Mouse (Mus musculus): Measurements from ENCODE around the gene Cd84. TPM values are rescaled to one million over a fixed set of nuclear protein-coding genes. Genes with fewer than 3 reads are reported as not detected.
"Not testable (repeated sequence)": the region's sequence is repeated elsewhere in the genome, so short reads cannot be mapped to it uniquely, and the experiment has no call there.

The Cd84 gene
- 1 to 10 TPM; 1.9 to 2.6 TPM for total RNA-seq (2021)
- long read RNA-seq, experiment 1, partial matches to known transcripts = 2 of 2 reads
- long read RNA-seq, experiment 1, other reads (novel, unspliced or antisense) = 0 of 2 reads
- long read RNA-seq, experiment 2, partial matches to known transcripts = 1 of 1 reads
- long read RNA-seq, experiment 2, other reads (novel, unspliced or antisense) = 0 of 1 reads

DNA sequence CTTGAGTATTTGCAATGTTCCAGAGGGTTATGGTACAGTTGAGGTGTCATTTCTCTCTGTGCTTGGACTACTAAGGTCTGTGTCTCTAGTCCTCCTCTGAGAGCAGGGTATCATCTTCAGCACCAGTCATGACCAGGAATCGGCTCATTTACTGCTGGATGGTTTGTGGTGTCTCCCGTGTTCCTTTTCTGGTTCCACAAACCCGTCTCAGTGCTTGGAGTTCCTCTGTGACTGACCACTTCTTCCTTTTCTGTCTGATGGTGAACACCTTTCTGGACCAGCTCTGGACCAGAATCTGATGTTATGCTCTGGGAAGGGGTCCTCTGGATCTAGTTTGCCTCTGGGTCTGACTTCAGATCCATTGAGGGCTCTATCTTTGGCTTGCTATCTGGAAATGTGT is at the start of gene Cd84:
Cd84 (plus strand) TSS at position 210 of the 400 bp plus-strand sequence.
- no peak for DNase-seq (ENCODE audit: low spot score in 2 of 2)

DNA sequence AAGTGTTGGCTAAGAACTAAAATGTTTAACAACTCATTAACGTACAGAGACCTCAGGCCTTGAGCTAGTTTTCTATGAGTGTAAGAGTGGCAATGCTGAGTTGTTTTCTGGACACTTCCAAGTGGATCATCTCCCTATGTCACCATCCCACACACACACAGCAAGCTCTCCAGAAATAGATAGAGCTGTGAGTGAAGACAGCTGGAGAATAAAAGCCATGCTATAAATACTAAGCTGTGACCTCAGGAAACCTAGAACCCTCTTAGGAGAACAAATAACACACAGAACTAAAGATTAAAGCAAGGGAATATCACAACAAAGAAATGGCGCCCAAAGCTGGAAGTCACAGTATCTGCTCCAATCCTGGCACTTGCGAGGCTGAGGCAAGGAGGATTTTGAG is 48.0 kb upstream of the Cd84 start:
- peak in 1 of 2 experiments; percentile 17 for DNase-seq (ENCODE audit: low spot score in 2 of 2)

DNA sequence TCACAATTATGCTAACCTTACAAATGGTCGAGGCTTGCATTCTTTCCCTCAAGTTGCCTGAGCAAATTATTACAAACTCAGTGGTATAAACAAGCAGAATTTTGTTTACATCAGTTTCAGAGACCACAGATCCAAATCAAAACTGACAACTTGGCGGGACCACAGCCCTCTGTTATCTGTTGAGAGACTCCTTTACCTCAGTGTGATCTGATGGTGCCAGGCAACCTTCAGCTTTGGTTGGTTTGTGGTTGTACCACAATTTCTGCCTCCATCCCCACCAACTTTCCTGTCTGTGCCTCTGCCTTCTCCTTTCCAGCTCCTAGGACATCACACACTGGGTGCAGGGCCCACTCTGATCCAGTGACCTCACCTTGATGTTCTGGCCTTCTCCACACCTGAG is 43.3 kb upstream of the Cd84 start:
- DNase-seq (ENCODE audit: low spot score in 2 of 2) = no peak

DNA sequence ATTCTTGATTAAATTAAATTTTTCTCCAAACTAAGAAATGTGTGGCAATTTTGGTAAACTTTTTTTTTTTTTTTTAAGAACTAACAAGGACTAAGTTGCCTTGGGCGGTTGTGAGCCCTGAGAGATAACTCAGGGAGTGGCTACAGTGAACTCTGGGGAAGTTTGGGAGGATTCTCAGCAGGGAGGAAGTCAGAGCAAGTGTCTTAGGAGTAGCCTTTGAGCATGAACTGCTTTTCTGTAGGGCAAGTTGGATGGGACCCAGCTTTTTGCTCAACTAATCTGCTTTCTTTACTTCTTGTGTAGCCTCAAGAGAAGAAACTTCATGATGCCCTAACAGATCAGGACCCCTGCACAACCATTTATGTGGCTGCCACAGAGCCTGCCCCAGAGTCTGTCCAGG is 41.7 kb upstream of the Cd84 start:
- no peak for DNase-seq (ENCODE audit: low spot score in 2 of 2)

DNA sequence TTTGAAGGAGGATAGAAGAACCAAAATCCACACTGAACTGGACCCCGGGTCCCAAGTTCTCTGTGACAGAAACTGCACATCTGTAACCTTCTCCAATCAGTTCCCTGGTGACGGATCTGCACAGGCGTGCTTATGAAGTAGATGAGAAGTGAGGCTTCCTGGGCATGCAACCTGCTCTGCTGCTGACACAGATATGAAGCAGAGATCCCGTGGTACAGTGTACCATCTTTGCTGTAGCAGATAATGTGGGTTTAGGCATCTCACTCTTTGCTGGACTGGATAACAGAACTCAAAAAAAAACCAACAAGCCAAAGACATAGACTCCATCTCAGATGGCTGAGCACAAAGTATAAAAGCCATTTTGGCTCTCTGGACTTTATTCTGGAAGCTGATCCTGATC is 39.8 kb upstream of the Cd84 start:
- DNase-seq (ENCODE audit: low spot score in 2 of 2) = no peak

DNA sequence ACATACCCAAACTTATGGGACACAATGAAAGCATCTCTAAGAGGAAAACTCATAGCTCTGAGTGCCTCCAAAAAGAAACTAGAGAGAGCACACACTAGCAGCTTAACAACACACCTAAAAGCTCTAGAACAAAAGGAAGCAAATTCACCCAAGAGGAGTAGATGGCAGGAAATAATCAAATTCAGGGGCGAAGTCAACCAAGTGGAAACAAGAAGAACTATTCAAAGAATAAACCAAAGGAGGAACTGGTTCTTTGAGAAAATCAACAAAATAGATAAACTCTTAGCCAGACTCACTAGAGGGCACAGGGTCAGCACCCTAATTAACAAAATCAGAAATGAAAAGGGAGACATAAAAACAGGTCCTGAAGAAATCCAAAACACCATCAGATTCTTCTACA is 28.4 kb upstream of the Cd84 start:
- not testable (repeated sequence) for DNase-seq (ENCODE audit: low spot score in 2 of 2)

DNA sequence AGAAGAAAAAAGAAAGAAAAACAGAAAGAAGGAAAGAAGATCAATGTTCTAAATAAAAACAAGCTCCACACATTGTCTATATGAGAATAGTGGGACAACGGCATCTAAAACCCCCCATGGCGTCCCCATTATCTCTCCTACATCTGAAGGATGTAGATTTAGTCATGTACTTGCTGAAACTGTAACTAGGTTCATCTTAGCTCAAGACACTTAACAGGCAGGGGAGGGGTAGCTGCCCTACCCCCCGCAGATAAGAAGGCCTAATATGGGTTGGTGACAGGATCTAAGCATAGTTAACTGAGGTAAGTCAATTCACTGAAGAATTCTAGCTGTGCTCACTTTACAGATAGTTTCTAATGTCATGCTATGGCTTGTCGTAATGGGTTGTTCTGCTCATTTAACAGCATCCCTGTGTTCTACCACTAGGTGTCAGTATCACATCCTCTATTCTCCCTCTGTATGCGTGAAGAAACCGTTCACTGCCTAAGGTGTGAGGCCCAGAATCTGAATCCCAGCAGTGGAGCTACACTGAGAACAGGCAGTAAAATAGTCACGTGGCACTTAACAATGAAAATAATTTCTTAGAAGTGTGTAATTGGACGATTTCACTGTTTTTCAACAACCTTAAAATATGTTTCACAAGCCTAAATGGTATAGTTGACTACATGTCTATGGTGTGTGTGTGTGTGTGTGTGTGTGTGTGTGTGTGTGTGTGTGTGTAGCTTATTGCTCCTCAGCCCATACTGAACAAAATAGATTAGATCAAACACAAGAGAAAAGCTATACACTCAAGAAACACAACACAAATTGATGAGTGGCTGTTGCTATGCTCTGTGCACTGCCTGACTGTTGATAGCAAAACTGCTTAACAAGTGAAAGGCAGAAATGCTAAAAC is 23.7 kb upstream of the Cd84 start:
- peak in 1 of 2 experiments; percentile 41 for DNase-seq (ENCODE audit: low spot score in 2 of 2)

DNA sequence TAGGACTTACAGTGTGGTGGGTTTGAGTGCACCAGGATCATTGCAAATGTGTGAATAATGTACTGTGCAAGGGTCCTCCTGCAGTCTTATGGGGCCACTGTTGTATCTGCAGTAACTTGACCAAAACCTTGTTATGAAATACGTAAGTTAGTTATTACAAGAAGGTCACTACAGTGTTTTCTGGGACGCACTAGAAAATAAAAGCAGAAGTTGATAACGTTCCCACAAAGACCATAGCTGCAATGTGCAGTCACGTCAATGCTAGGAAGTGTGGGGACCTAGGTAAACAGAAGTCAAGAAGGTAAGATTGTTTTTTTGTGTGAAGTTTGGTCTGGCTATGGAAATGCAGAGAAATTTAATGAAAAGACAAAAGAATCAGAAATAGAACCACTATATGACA is 22.5 kb upstream of the Cd84 start:
- no peak for DNase-seq (ENCODE audit: low spot score in 2 of 2)

DNA sequence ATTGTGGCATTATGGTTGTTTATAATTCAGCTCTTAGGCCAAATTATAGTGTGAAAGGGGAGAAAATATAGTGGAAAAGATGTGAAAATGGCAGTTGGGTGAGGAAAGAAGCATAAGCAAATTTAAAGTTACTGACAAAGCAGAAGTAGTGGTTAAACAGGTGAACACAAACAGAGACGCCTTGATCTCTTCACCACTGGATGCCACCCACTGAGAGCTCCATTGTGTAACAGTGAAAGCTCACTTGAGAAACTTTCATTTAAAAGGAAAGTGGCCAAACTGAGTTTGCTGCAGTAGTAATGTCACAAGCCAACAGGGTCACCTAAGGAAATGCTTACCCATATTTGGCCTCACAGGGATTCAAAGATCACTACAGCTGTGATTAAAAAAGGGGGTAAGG is 18.2 kb upstream of the Cd84 start:
- DNase-seq (ENCODE audit: low spot score in 2 of 2) = no peak

DNA sequence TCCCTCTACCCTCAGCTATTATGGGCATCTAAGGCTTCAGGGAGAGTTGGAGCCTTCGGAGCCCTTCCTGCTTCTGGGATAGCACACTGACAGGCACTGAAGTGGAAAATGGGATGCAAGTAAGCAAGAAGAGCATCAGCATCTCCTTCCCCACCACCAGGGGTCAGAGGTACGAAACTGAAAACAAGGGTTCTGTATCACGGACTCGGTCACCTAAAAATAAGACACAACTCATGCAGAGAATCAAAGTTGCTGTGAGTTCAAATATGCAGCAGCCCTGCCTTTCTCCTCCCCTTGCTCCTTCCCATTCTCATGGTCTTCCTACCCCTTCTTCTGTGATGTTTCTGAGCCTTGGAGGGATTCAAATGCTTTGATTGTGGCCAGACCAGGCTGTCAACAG is 14.0 kb upstream of the Cd84 start:
- no peak for DNase-seq (ENCODE audit: low spot score in 2 of 2)

DNA sequence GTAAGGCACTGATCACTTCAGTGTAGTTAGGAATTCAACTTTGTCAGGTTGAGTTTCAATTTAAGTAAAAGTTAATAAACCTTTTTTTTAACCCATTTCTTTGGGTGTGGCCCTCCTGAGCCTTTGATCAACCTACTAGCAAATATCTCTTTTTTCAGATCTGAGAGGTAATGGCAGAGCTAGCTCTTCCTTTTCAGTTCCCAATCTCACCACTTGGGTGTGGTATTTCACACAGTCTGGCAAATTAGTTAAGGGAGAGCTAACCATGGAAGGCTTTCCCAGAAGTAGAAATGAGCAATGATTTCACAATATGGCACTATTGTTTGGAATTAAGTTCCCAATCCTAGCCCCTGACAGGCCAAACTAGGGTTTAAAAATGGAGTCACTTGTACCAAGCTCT is 13.3 kb upstream of the Cd84 start:
- peak; percentile 12 to 34 for DNase-seq (ENCODE audit: low spot score in 2 of 2)

DNA sequence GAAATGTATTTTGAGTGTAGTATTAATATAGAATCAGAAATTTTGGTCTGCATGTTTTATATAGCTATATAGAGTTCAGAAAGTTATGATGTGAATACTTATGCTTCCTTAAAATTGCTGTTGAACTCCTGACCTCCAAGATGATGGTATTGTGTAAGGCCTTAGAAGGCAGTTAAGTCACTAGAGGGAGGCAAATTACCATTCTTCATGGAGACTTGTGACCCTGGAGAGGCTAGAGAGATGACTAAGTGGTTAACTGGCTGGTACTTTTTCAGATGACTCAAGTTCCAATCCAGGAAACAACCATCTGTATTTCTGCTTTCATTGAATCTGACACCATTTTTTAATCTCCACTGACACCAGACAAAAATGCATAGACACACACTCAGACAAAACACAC is 11.8 kb upstream of the Cd84 start:
- DNase-seq (ENCODE audit: low spot score in 2 of 2) = no peak

DNA sequence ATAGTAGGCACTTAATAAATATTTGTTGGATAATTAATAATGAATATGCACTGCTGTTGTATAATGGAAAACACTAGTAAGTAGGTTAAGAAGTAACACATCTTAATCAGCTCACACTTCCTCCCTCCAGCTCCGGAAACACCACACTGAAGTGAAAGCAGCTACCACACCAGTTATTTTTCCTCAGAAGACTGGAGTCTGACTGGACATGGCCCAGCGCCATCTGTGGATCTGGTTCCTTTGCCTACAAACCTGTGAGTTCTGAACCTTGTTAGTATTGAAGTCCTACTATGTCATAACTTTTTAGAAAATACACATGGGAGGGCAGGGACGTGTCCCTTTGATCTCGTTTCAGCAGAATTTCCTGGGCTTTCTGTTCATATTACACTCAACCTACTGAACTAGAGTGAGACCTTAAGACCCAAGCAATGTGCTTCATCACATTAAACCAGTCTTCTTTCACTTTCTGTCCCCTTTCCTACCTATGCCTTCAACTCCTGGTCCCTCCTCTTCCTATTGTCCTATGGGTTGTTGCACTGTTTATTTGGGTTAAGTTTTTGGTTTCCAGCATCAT is 1.0 kb downstream of the Cd84 start:
- no peak for DNase-seq (ENCODE audit: low spot score in 2 of 2)

DNA sequence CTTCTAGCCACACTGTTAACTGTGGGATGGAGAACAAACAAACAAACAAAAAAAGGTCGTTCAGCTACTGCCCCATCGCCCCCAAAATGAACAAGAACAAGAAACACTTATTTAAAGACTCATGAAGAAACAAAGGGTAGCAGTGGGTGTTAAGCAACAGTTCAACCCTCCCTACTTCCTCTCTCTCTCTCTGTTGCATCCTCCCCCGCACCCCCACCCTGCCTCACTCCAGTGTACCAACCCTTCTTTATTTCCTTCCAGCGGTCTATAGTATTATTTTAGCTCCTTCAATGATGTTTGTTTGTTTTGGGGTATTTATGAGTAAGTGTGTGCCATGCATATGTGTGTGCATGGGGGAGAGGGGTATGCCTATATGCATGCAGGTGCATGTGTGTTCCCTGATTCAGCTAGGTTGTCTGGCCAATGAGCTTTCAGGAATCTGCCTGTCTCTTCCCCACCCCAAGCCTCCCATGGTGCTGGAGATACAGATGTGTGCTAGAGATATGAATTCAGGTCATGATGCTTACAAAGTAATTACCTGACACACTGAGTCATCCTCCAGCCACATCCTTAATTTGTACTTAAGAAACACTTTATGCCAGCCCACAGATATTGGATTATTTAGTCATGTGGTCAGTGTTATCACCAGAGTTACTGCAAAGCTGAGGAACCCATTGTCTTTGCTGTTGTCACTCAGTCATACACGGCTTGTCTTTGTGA is 5.7 kb downstream of the Cd84 start:
- DNase-seq (ENCODE audit: low spot score in 2 of 2) = no peak

DNA sequence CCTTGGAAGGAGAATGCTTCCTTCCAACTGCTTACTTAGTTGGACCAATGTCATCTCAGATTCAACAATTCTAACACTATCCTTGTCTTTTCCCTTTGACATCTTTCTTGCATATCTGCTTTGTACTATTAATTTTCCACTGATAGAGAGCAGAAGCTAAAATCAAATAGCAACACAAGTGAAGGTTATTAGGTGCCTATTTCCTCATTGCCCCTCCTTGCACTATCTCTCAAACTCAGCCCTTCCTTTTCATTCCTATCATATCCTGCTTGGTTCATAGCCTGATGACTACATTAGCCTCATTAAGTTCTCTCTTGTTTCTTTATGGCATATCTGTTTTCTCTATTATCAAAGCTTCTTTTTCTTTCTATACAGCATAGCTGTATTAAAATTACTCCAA is 8.7 kb downstream of the Cd84 start:
- DNase-seq (ENCODE audit: low spot score in 2 of 2) = no peak

DNA sequence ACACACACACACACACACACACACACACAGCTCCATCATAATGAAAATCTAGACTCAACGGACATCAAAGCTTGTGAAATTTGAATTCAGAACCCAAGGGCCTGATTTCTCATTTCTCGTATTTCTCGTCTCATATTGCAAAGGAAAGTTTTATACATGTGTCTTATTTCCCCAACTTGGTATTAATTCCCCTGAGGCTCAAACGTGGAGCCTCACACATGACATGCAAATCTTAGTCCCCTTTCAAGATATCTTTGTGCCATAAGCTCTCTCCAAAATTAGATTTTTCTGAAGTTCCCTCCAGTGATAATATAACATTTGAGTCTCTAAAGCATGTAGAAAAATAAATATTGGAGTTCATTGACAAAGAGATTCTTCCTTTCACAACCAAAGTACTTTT is 9.3 kb downstream of the Cd84 start:
- no peak for DNase-seq (ENCODE audit: low spot score in 2 of 2)

DNA sequence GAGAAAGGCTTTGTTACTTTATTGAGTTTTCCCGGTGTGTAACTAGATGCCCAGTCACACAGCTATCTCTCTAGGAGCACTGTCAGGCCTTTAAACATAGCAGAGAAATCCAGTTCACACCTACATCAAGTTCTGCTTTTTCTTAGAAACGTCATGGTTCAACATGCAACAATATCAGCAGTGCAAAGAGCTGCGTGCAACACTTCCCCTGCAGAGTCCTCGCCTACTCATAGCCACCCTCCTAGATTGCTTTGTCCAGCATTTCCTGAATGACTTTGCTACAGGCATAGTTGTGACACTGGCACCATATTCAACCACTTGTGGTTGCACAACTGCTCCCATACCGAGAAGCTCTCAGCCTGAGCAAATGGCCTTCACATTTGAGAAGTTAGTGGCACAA is 10.0 kb downstream of the Cd84 start:
- DNase-seq (ENCODE audit: low spot score in 2 of 2) = peak in 1 of 2 experiments; percentile 18

DNA sequence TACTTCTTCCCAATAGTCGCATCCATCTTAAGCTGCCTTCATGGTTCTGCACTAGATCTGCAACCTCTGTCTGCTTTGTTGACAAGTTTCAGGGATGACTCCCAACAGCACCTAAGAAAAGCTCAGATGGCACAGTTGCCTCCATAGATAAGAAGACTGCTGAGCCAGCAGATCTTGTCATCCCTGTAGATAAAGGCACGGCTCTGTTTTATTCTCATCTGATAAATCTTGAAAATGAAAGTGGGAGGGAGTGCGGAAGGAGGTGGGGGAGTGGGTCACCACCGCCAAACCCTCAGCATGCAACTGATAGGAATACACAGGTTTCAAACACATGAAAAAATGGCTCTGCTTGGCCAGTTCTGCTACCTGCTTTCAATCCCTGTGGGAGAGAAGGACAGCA is 26.0 kb downstream of the Cd84 start:
- DNase-seq (ENCODE audit: low spot score in 2 of 2) = no peak

DNA sequence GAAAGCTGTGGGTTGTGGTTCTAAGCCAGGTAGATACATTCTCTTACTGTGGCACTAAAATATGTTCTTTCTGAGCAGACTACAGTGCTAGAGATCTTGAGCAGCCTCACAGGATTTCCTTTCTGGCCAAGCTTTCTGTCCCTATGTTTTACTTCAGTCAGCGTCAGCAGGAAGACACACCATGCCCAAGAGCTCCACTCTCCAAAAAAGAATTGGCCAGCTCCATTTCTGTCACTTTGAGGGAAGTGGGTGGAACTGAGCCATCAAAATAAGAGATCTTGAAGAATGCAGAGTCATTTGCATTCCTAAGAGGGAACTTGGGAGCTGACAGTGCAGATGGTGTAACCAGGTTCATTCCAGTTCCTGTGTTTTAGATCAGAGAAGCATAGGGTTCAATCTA is 47.5 kb downstream of the Cd84 start:
- DNase-seq (ENCODE audit: low spot score in 2 of 2) = peak; percentile 10 to 29

DNA sequence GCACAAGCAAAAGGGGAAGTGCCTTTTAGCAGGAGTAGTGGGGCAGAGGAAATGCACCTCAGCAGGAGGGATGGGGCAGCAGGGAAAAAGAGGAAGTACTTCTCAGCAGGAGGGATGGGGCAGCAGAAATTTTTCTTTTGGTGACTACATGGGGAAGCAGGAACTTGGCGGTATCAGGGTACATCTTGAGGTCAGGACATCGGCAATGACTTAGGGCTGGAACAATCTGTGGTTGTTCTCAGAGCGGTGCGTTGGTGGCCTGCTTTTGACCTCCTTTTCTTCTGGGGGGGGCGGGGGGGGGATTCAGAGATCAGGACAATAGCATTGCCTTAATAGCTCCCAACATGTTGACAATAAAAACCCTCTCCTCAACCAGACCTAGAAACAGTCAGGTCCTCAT is 55.9 kb downstream of the Cd84 start, which contains the start of gene Gm10521:
Gm10521 (plus strand) TSS at position 301 of the 400 bp plus-strand sequence.
- DNase-seq (ENCODE audit: low spot score in 2 of 2) = not testable (repeated sequence)

DNA sequence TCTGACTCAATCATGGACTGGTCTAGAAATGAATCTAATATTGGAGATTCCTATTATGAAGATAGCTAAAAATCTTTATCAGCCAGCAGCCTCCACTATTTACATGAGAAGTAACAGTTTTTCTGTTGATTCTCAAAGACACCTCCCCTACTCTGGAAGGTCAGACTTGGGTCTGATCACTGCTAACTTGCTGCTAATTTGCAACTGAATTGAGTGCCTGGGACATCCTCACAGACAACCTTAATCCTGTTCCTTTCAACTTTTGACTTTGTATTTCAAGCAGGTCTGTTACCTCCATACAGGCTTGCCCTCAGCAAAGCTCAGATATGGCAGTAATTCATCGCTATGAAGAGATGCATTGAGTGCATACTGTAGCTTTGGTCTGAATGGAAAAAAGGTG is 64.5 kb downstream of the Cd84 start:
- no peak for DNase-seq (ENCODE audit: low spot score in 2 of 2)

Data from left cerebral cortex, adult 18-20 months (tissue).